Mouse (Mus musculus) stomach, embryonic 14.5 days (tissue): ENCODE measurements around the gene Abcg2. TPM values are rescaled to one million over a fixed set of nuclear protein-coding genes. Genes with fewer than 3 reads are reported as not detected.

Experiments
- polyA plus RNA-seq: library from polyadenylated mRNA; unstranded; fragments of >200 nt; fragmentation: Nextera tagmentation; extraction: Ambion mirVana; gene quantifications from 2 replicates; pipeline ENCODE4 v1.2.1, GENCODE M21; 2014

The Abcg2 gene
- polyA plus RNA-seq, 1 experiment from 2014 or later: 52.2 TPM

Other genes starting within 250 kb of the Abcg2 start
- not detected in 2 replicates for gene Vmn1r30, start 141.1 kb upstream of the Abcg2 start, polyA plus RNA-seq
- not detected in 2 replicates for gene Vmn1r31, start 109.2 kb upstream of the Abcg2 start, polyA plus RNA-seq
- gene Herc3, start 246.9 kb downstream of the Abcg2 start, polyA plus RNA-seq: 13.2 and 16.8 TPM in 2 replicates